Mouse (Mus musculus) c-Kit-positive CD71-positive TER-119-positive erythroid progenitor cells, embryonic 14.5 days (primary cell): ENCODE results near the gene Adcy1.

Experiments used
- DNase-seq: peaks from one replicate; pipeline ENCODE4 v3.0.0-alpha.2; 2013; ENCODE audit warnings: low spot score

The Adcy1 gene

GRCm38 (mm10) chr11:7069762-7070161, 6.5 kb downstream of the Adcy1 start:
- no peak for DNase-seq

- no peak for DNase-seq
Observed at GRCm38 (mm10) chr11:7071617-7072016, 8.3 kb downstream of the Adcy1 start.

GRCm38 (mm10) chr11:7073556-7073955, 10.3 kb downstream of the Adcy1 start:
- no peak for DNase-seq

GRCm38 (mm10) chr11:7076510-7076909, 13.2 kb downstream of the Adcy1 start:
- no peak for DNase-seq

GRCm38 (mm10) chr11:7081893-7082292, 18.6 kb downstream of the Adcy1 start:
- no peak for DNase-seq

GRCm38 (mm10) chr11:7083911-7084310, 20.6 kb downstream of the Adcy1 start:
- DNase-seq, result no peak

- DNase-seq, result no peak
Observed at GRCm38 (mm10) chr11:7085184-7085583, 21.9 kb downstream of the Adcy1 start.

- no peak for DNase-seq
Observed at GRCm38 (mm10) chr11:7091120-7091519, 27.8 kb downstream of the Adcy1 start.

- no peak for DNase-seq
Observed at GRCm38 (mm10) chr11:7094844-7095243, 31.6 kb downstream of the Adcy1 start.

- DNase-seq, result no peak
Observed at GRCm38 (mm10) chr11:7101674-7102073, 38.4 kb downstream of the Adcy1 start.

- no peak for DNase-seq
Observed at GRCm38 (mm10) chr11:7102256-7103194, 39.2 kb downstream of the Adcy1 start.

- DNase-seq, result no peak
Observed at GRCm38 (mm10) chr11:7105337-7105736, 42.0 kb downstream of the Adcy1 start.

GRCm38 (mm10) chr11:7109131-7109530, 45.8 kb downstream of the Adcy1 start:
- DNase-seq, result no peak

- no peak for DNase-seq
Observed at GRCm38 (mm10) chr11:7113046-7113445, 49.8 kb downstream of the Adcy1 start.

- no peak for DNase-seq
Observed at GRCm38 (mm10) chr11:7113687-7114086, 50.4 kb downstream of the Adcy1 start.

- DNase-seq, result no peak
Observed at GRCm38 (mm10) chr11:7114312-7114711, 51.0 kb downstream of the Adcy1 start.

GRCm38 (mm10) chr11:7116647-7117046, 53.4 kb downstream of the Adcy1 start:
- no peak for DNase-seq

- DNase-seq, result no peak
Observed at GRCm38 (mm10) chr11:7129319-7130051, 66.2 kb downstream of the Adcy1 start.

GRCm38 (mm10) chr11:7132736-7133387, 69.6 kb downstream of the Adcy1 start:
- DNase-seq, result no peak

- no peak for DNase-seq
Observed at GRCm38 (mm10) chr11:7133736-7134135, 70.4 kb downstream of the Adcy1 start.

- no peak for DNase-seq
Observed at GRCm38 (mm10) chr11:7134319-7134718, 71.0 kb downstream of the Adcy1 start.

GRCm38 (mm10) chr11:7135301-7135700, 72.0 kb downstream of the Adcy1 start:
- no peak for DNase-seq

GRCm38 (mm10) chr11:7135763-7136162, 72.5 kb downstream of the Adcy1 start:
- DNase-seq, result no peak
